Mouse (Mus musculus) c-Kit-negative CD71-positive TER-119-positive erythroid progenitor cells, embryonic 14.5 days (primary cell): ENCODE measurements around the gene Ripor2.
A peak's percentile ranks its signal among the peaks of the same experiment; 100 is the strongest.

ENCODE experiments used
- DNase-seq: peaks from one replicate; pipeline ENCODE4 v3.0.0-alpha.2; 2013; ENCODE audit warnings: low read depth, low spot score

Ripor2 gene

DNA sequence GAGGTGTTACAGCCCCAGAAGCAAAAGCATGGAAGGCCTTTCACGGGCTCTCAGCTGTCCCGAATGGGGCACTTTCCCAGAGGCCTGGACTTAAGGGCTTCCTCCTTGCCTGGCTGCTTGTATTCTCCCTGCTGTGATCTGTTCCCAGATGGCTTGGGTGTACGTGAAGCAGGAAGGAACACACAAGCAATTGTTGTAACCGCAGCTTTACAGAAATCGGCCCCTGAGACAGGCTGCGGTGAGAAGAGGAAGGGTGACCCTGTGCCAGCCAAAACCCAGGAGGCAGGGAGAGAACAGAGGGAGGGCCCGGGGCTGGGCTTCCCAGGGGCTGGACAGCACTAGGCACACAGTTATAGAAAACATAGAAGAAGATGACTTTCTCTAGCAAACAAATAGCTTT lies 129.0 kb downstream of the Ripor2 start:
- no peak for DNase-seq

DNA sequence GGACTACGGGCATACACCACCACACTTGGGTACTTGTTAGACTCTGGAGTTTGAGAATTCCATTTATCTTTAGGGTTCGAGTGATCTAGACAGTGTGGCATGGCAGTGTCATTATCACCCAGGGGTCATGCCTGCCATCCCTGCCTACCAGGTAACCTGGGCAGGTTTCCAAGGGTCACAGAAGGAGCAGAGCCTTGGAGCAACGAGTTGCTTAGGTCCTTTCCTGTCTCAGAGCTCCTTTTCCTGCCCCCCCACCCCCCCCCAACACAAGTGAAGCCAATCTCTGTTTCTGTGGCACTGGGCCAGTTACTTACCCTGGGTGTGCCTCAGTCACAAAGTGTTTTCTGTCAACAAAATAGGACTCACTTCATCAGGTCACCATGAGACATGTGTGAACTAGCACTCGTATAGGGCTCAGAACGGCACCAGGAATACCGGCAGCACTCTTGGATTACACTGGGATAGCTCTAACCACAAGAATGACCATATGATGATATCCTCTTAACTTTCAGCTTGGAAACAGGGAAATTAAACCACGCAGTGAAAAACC lies 130.7 kb downstream of the Ripor2 start:
- no peak for DNase-seq

- peak; percentile 16 for DNase-seq
Observed at GRCm38 (mm10) chr13:24713434-24714000, 131.5 kb downstream of the Ripor2 start.

DNA sequence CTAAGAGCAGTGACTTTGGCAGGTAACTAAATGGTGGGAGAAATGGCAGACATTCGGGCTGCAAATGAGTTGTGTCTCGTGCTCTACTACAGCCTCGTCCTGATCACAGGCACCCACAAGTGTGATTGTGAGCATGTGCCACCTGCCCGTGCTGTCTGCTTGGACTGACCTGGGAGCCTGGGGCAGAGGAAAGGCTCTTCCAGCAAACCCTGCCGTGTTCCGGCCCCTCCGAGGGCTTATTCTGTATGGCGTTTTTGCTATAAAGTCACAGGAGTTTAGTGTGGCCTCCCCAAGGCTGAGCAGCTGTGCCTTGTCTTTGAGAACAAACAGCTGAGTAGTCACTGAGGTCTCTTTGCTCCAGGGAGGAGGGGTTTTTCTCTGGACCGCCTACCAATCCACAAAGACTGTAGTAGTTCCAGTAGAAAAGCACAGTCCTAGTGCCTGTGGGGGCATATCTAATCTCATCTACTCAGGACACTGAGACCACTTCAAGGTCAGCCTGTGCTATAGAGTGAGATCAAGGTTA lies 132.4 kb downstream of the Ripor2 start:
- DNase-seq: no peak

- DNase-seq: no peak
Observed at GRCm38 (mm10) chr13:24715601-24716000, 133.6 kb downstream of the Ripor2 start.

- DNase-seq: no peak
Observed at GRCm38 (mm10) chr13:24716441-24716840, 134.5 kb downstream of the Ripor2 start.

DNA sequence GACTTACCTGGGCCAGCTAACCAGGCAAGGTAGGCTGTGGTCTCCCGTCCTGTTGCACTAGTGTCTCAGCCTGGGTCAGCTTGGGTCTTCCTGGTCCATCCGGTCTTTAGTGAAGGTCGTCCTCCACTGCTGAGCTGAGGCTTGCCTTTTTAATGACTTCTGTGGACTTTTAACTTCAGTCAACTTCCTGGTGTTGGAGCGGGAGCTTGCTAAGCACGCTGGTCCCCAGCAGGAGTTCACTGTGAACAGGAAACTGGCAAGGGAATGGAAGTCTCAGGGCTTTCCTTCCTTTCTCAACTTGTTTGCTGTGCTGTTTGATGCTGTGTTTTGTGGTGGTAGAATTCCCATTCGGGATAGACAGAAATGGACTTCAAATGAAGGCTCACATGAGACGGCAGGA lies 135.7 kb downstream of the Ripor2 start:
- no peak for DNase-seq

DNA sequence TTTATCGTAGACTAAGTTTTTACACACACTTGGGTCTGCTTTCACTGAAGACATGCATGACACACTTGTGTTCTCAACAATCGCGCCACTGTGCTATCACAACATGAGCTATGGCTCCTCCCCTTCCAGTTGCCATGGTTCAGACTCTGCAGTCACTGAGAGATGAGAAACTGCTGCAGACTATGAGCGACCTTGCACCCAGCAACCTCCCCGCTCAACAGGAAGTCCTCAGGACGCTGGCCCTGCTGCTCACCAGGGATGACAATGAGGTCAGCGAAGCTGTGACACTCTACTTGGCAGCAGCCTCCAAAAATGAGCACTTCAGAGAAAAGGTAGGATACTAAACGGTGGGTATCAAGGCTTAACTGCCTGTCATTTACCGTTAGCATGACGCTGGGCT lies 139.5 kb downstream of the Ripor2 start:
- no peak for DNase-seq

DNA sequence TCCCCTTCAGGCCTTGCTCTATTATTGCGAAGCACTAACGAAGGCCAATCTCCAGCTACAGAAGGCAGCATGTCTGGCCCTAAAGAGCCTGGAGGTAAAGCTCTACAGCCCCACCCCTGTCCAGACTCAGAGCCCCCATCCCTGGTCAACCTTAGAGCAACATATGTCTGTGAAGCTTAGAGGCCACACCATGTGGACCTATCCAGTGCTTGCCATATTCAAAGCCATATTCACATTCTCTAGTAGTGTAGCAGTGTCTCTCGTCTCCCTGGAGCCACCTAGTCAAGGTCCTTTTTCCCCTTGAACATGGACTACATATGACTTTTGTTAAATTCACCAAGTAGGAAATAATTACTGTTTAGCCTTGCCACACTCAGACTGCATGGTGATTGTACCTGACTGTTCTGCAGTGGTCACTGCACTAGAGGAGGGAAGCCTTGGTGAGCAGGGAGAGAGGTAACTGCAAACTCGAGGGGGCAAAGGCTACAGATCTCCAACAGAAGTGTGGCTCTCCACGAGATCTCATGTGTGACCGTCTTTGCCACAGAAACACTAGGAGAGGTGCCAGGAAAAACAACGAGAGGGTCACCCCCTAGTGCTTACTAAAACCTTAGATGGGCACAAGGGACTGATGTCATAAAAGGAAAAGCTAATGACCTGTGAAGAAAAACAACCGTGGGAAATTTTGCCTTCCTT lies 141.9 kb downstream of the Ripor2 start:
- DNase-seq: no peak

DNA sequence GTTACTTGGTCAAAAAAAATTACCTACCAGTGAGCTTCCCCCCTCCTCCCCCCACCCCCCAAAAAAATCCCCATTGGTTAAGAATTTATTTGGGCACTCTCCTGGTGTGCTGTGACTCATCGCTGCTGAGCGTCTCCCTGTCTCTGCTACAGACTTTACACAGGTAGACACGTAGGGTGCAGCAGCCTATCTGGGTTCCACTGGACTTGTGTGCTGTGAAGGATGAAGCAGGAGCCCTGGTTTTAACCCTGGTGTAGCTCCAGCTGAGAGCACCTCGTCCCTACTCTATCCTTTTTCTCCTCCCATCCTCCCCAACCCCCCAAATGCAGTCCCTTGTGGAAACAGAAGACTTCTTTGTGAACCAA lies 142.4 kb downstream of the Ripor2 start:
- DNase-seq: no peak

DNA sequence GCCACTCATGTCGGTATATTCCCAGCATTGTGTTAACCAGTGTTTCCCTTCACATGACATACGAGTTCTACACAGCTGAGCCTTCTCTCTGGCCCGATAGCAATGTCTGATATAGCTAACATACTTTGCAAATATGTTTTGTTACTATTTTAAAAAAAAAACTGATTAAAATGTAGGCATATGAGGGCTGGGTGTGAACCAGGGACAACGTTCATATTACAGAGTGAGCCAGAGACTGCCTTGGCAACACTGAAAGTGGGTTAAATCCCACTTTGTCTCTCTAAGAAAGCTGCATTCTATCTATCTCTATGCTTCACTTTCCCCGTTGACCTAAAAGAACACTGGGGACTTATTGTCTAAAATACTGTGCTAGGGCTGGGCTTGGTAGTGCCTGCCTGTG lies 147.1 kb downstream of the Ripor2 start:
- no peak for DNase-seq

DNA sequence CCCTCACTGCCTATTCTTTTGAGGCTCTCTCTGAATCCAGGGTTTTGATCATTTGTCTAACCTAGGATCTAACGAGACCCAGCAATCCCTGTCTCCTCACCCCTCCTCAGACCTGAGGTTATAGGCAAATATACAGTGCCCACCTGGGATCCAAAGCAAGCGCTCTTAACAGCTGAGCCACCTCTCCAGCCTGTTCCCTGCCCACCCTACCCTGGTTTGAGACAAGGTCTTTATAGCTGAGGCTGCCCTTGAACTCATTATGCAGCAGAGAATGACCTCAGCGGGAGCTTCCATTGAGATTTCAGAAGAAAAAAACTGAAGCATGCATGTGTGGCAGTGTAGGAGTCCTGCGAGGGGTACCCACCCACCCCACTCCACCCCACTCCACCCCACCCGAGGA lies 152.5 kb downstream of the Ripor2 start:
- no peak for DNase-seq

GRCm38 (mm10) chr13:24735608-24736131 lies 153.7 kb downstream of the Ripor2 start:
- DNase-seq: no peak

- DNase-seq: no peak
Observed at GRCm38 (mm10) chr13:24741028-24741427, 159.0 kb downstream of the Ripor2 start, which contains the start of gene Armh2. Gene Armh2, plus strand, starts transcription at chr13:24741232.

GRCm38 (mm10) chr13:24747823-24748222 lies 165.8 kb downstream of the Ripor2 start:
- no peak for DNase-seq

DNA sequence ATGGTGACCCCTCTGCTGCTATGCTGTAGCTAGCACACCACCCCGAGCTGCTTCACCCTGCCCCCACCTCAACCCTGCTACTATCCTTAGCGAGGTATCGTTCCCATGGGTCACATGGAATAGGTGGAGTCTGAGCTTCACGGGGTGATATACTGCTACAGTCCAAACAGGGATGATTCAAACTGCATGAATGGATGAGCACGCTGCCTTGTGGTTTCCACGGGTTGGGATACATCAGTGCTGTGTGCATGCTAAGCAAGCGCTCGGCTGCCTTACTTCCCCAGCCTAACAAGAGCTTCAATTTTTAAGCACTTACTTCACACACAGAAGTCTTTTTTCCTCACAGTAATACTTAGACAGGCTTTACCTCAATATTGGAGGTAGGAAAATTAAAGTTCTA lies 168.8 kb downstream of the Ripor2 start:
- no peak for DNase-seq

- no peak for DNase-seq
Observed at GRCm38 (mm10) chr13:24751396-24751795, 169.4 kb downstream of the Ripor2 start.

DNA sequence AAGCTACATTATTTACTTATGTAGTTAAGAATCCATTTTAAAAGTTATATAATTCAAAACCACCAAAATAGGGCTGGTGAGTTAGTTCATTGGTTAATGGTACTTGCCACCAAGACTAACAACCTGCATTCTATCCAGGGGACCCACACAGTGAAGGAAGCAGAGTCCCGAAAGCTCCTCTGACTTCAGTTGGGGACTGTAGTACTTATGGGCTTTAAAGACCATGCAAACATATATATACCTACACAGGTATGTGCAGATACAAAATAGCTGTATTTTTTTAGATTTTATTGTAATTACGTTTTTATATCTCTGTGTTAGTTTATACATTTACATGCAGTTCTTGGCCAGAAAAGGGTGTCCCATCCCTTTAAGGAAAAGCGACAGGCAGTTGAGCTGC lies 174.8 kb downstream of the Ripor2 start:
- no peak for DNase-seq

DNA sequence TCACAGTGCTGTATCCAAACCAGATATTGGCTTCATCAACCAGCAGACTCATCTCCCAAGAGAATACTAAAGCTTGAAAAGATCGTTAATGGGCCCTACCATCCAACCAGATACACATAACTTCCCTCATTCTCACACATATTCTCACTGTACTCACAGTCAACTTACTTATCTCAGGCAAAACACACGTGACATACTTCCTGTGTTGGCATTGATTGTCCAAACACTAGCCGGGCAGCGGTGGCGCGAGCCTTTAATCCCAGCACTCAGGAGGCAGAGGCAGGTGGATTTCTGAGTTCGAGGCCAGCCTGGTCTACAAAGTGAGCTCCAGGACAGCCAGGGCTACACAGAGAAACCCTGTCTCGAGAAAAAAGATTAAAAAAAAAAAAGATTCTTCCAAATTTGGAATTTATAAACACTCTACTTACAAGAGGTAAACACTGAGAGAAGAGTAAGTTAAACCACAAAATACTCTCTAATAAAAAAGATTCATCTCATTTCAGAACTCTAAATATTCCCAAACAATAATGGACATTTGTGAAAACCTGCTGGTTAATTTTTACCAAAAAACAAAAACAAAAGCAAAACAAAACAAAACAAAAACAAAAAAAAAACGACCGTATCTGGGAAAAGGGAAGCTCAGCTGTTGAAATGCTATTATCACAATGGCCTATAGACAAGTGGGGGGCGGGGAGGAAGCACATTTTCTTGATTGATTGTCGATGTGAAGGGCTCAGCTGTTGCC lies 176.0 kb downstream of the Ripor2 start:
- DNase-seq: no peak

GRCm38 (mm10) chr13:24759451-24759850 lies 177.5 kb downstream of the Ripor2 start:
- DNase-seq: no peak

GRCm38 (mm10) chr13:24760351-24760870 lies 178.4 kb downstream of the Ripor2 start:
- DNase-seq: no peak

- no peak for DNase-seq
Observed at GRCm38 (mm10) chr13:24761083-24761402, 179.1 kb downstream of the Ripor2 start.
